Mouse (Mus musculus) T-helper 1 cell (primary cell): Measurements from ENCODE around the gene Ost4.
"Not testable (repeated sequence)": the region's sequence is repeated elsewhere in the genome, so short reads cannot be mapped to it uniquely, and the experiment has no call there.

Source experiments
- in situ Hi-C: fragments of 300-600 bp; cut with MboI, MseI; formaldehyde crosslinking; loops from one replicate; pipeline ENCODE4 v1.15.1; 2025; ENCODE audit warnings: high pct_unique_total_duplicates

Ost4 gene

GRCm38 (mm10) chr5:30901860-30902259 is 5.7 kb downstream of the Ost4 start:
- in situ Hi-C loops, result no loop called here

GRCm38 (mm10) chr5:30890375-30890774 is 17.2 kb downstream of the Ost4 start:
- in situ Hi-C loops, result loop anchor here (10.0 kb wide), 1 partner anchor 1574 kb away; no protein-coding TSS in a partner anchor

DNA sequence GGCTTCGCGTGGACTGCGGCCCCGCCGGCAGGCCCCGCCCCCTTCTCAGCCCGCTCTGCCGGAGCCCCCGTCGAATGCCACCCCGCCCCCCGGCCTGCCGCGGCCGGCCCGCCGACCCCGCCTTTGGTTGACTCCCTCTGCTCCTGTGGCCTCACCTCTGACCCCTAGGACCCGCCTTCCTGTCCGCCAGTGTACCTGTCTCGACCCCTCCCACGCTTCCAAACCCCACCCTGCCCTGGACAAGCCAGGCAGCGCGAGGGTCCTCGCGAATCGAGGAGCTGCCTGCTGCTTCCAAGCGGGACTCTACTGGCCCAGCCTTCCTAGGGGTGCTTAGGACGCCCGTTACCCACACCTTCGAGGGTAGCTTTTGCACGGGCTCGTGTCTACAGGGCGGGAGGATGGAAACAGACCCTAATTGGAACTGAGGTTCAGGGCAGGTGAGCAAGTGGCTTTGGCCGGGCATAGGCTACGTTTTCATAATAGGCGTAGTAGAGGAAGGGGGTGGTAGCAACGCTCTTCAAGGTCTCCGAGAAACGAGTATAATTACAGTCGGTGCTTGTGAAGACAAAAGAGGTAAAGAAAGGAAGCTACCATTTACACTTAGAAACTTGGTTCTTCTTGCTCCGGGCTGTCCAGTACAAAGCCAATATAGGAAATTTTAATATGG is 18.4 kb downstream of the Ost4 start:
- in situ Hi-C loops, result no loop called here

- in situ Hi-C loops, result no loop called here
These were observed 19.1 kb downstream of the Ost4 start, which contains the start of gene Agbl5 for GRCm38 (mm10) chr5:30888337-30889087. TSS of gene Agbl5 (plus strand) at chr5:30888694.

GRCm38 (mm10) chr5:30887858-30888336 is 19.7 kb downstream of the Ost4 start:
- in situ Hi-C loops, result no loop called here

DNA sequence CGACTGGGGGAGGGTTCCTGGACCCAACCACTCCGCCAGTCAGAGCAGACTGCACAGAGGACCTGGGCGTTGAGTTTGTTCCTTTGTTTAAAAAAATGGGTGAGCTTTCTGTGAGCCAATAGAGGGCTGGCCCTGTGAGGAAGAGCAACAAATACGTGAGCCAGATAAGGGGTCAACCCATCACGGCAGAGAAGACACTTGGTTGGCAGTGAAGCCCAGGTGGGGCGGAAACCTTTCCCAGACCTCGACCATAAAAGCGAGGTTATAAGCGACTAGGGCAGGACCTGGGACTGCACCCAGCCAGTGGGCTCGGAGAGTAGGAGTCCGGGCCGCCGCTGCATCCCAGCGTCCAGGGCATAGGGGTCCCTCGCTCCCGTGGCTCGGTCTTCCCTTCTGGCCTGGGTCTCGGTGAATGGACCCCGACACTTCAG is 20.2 kb downstream of the Ost4 start:
- in situ Hi-C loops, result no loop called here

GRCm38 (mm10) chr5:30886731-30887130 is 20.9 kb downstream of the Ost4 start:
- in situ Hi-C loops, result no loop called here

GRCm38 (mm10) chr5:30886209-30886608 is 21.4 kb downstream of the Ost4 start:
- in situ Hi-C loops, result no loop called here

- in situ Hi-C loops, result not testable (repeated sequence)
These were observed 25.7 kb downstream of the Ost4 start for GRCm38 (mm10) chr5:30881839-30882238.

DNA sequence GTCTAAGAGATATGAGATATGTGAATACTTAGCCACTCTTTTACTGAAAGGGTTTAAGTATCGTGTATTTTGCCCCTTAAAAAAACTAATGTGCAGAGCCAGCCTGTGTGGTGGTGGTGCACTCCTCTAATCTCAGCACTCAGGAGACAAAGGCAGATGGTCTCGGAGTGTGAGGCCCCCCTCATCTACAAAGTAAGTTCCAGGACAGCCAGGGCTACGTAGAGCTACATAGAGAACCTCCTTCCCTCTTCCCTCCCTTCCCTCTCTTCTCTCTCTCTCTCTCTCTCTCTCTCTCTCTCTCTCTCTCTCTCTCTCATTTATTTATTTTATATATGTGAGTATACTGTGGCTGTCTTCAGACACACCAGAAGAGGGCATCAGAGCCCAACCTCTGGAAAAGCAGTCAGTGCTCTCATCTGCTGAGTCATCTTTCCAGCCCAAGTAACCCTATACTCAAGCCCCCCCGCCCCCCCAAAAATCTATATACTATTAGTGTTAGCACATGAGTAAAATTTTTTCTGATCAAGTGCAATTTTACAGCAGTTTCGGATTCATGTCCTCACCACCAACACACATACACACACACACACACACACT is 28.1 kb downstream of the Ost4 start:
- in situ Hi-C loops, result no loop called here

DNA sequence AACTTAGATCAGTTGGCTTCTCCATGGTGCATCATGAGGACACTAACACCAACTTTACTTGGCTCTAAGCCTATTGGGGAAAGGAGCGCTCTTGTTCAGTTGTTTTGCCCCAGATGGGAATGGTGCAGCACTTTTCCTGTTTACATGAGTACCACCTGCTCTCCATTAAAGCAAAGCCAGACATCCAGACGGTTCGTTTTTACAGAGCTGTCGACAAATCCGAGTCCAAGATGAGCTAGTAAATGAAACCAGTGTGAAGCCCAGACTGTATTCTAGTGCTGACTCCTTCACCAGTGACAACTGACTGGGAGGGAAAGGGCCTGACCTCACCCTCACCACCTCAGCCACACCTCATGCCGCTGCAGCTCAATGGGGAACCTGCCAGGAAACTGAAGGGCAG is 29.0 kb downstream of the Ost4 start:
- in situ Hi-C loops, result no loop called here

DNA sequence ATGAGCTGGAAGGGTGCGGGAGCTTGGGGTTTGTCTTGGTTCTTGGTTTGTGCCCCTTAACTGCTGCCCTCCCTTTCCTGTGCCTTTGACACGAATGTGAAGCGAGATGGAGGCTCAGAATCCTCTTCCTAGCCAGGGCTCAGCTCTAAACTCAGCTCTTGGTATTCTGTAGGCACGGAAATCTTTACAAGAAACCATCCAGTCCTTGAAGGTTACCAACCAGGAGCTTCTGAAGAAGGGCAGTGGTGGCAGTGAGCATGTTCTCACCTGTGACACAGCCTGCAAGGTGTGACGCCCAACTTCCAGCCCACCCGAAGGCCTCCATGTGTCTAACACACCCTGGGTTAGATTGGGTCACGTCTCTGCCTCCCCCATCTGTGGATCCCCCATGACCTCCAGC is 33.2 kb downstream of the Ost4 start:
- in situ Hi-C loops, result no loop called here

- in situ Hi-C loops, result no loop called here
These were observed 35.0 kb downstream of the Ost4 start for GRCm38 (mm10) chr5:30872574-30872973.

- in situ Hi-C loops, result no loop called here
These were observed 37.5 kb downstream of the Ost4 start for GRCm38 (mm10) chr5:30870131-30870406.

DNA sequence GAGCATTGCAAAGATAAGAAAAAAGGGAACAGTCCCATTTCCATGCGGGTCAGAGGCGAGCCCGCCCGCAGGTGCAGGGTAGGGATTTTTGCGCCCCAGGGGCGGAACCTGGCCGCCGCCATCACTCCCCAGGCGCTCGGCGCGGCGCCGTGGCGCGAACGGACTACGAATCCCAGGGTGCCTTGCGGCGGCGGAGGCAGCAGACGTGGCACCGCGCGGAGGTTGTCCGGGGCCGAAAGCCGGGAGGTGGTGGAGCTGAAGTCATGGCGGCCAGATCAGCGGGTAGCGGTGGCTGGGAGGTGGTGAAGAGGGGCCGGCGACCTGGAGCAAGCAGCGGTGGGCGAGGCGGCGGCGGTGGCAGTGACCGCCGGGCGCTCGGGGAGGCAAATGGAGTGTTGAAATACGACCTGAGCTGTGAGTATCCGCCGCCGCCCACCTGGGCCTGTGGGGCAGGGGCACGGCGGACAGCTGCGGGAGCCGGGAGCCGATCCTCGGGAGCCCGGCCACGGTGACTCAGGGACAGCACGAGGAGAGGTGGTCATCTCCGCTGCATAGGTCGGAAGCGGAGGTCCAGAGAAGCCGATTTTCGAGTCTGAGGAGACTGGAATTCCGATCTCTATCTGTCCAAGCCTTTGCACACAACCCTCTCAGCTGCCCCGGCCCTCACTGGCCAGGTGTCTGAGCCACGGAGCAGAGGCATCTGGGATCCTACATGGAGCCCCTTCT is 38.0 kb downstream of the Ost4 start:
- in situ Hi-C loops, result loop anchor here (10.0 kb wide), 1 partner anchor 55 kb away; the partner anchor contains the start of gene Mapre3

DNA sequence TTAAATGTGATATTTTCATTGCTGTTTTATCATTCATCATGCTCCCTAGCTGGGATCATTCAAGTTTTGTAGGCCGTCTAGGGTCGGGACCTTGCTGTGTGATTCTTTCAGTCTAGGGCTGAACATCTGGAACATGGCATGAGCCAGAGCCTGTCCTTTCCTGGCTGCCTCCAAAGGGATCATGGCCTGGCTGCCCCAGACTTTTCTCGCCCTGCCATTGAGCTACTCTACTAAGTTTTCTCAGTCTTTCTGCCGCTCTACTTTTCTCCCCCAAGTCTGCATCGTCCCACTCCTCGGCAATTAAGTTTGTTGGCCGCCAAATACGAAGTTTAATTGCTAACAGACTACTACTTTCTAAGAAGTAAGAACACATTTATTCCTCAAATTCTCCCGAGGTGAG is 38.6 kb downstream of the Ost4 start:
- in situ Hi-C loops, result loop anchor here (10.0 kb wide), 1 partner anchor 54 kb away; the partner anchor contains the start of gene Mapre3

DNA sequence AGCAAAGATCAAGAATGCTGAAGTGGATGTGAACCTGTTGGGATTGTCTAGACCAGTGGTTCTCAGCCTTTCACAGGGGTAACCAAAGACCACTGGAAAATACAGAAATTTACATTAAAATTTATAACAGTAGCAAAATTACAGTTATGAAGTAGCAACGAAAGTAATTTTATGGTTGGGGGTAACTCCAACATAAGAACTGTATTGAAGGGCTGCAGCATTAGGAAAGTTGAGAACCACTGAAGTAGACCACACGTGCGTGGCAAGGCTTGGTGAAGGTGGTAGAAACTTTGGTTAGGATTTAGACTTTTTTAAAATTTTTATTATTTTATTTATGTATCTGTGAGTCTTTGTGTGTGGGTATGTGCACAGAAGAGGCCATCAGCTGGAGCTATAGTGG is 39.9 kb downstream of the Ost4 start, which contains the start of gene Tmem214:
Gene Tmem214 (plus strand): TSS at position 301 of the 400 bp plus-strand sequence.
- in situ Hi-C loops, result loop anchor here (10.0 kb wide), 1 partner anchor 53 kb away; the partner anchor contains the start of gene Mapre3

GRCm38 (mm10) chr5:30866871-30867270 is 40.7 kb downstream of the Ost4 start:
- in situ Hi-C loops, result loop anchor here (10.0 kb wide), 1 partner anchor 52 kb away; the partner anchor contains the start of gene Mapre3

GRCm38 (mm10) chr5:30864322-30864721 is 43.3 kb downstream of the Ost4 start:
- in situ Hi-C loops, result loop anchor here (10.0 kb wide), 1 partner anchor 50 kb away; the partner anchor contains the start of gene Mapre3

DNA sequence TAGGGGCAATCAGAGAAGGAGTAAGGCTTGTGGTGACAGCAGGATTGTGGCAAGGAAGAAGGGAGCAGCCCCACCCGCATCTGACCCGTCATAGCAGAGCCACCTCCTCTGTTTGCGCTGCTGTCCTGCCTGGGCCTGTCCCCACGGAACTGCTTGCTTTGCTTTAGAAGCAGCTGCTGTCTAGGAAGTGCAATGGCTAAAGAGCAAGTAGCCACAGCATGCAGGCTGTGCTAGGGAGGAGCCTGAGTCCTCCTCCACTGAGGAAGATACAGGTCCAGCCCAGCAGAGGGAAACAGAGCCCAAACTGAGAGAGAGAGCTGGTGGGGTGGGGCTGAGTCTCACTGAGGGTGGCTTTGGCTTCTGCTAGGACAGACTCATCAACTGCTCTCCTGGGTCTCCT is 43.7 kb downstream of the Ost4 start:
- in situ Hi-C loops, result loop anchor here (10.0 kb wide), 1 partner anchor 49 kb away; the partner anchor contains the start of gene Mapre3

DNA sequence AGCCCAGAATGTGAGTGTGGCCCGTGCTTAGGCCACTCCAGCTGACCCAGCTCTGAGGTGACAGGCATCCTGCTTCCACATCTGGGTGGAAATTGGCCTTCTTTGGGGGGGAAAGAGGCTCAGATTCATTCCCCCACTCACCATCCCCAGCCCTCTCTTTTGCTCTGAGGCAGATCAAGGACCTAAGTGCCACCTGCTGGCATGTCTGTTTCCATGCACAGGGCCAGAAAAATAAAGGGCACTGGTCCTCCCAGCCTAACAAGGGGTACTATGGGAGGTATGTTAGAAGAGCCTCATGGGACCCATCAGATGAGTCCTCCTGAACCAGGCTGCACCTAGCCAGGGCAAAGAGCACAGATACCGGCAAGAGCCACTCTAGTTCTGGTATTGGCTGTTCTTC is 51.5 kb downstream of the Ost4 start:
- in situ Hi-C loops, result no loop called here
